Mouse (Mus musculus) kidney, adult 2 months (tissue): ENCODE data around the gene Cited2. TPM values are rescaled to one million over a fixed set of nuclear protein-coding genes. Genes with fewer than 3 reads are reported as not detected.
A peak's percentile ranks its signal among the peaks of the same experiment; 100 is the strongest.

Experiments
- DNase-seq: peaks from one replicate; pipeline ENCODE4 v3.0.0; 2021
- H3K27ac ChIP-seq: fragments of 200-500 bp; 2 replicates; pipeline ENCODE4 v1.5.1; 2012; ENCODE audit warnings: low read depth, low read length, control low read depth, inconsistent platforms; ENCODE audit not compliant: insufficient read depth
- H3K27me3 ChIP-seq: fragments of 200-500 bp; replicated peaks from 2 replicates; pipeline ENCODE4 v1.6.1; 2012; ENCODE audit warnings: mild to moderate bottlenecking, moderate library complexity, low read length, inconsistent platforms; ENCODE audit not compliant: control insufficient read depth, insufficient read depth
- H3K36me3 ChIP-seq: fragments of 200-500 bp; 2 replicates; pipeline ENCODE4 v1.6.1; 2012; ENCODE audit warnings: mild to moderate bottlenecking, moderate library complexity, low read length, inconsistent platforms; ENCODE audit not compliant: control insufficient read depth, insufficient read depth
- H3K4me1 ChIP-seq: fragments of 200-500 bp; 2 replicates; pipeline ENCODE4 v1.6.1; 2011; ENCODE audit warnings: low read length; ENCODE audit not compliant: control insufficient read depth, insufficient read depth
- H3K4me3 ChIP-seq: fragments of 200-500 bp; 2 replicates; pipeline ENCODE4 v1.5.1; 2011; ENCODE audit warnings: mild to moderate bottlenecking, low read depth, low read length, control low read depth; ENCODE audit not compliant: insufficient read depth
- CTCF ChIP-seq: fragments of 200-500 bp; conservative IDR thresholded peaks from 2 replicates; pipeline ENCODE4 v1.5.1; 2011; ENCODE audit warnings: low read depth, mild to moderate bottlenecking, control low read depth, low read length, moderate library complexity, mixed read lengths; ENCODE audit not compliant: insufficient read depth, insufficient read length
- POLR2A ChIP-seq: fragments of 200-500 bp; IDR thresholded peaks from one replicate; pipeline ENCODE4 v1.6.1; 2011; ENCODE audit warnings: low read depth, low read length, control low read depth
- WGBS: fragments of 180-500 bp; shearing (Covaris S2); methylation state at CpG from one replicate; pipeline ENCODE4 v1.1.7; 2018; 5-methylcytosine and 5-hydroxymethylcytosine counted together
- polyA plus RNA-seq: library from polyadenylated mRNA; depleted of rRNA; stranded (reverse); fragments of >200 nt; gene quantifications from 2 replicates; pipeline ENCODE4 v1.2.3, GENCODE M21; 2012

Gene Cited2
- polyA plus RNA-seq, 1 experiment, result 70.7 TPM

GRCm38 (mm10) chr10:17683852-17684428 lies 39.1 kb upstream of the Cited2 start:
- DNase-seq, result peak; percentile 33
- Histone ChIP-seq H3K4me3 (no peak overlapping the region), H3K27me3 (no peaks in the 10 kb centered on the region), H3K4me1 (no peaks in the 10 kb centered on the region), H3K36me3 (no peaks in the 10 kb centered on the region), H3K27ac (no peak overlapping the region)
- TF ChIP-seq POLR2A, result no peak
- WGBS, result 48% methylated on average over 6 of the region's 6 CpGs

GRCm38 (mm10) chr10:17689806-17690205 lies 33.2 kb upstream of the Cited2 start:
- Histone ChIP-seq H3K27me3 (no peaks in the 10 kb centered on the region), H3K36me3 (no peaks in the 10 kb centered on the region), H3K4me1 (no peaks in the 10 kb centered on the region), H3K27ac (no peak overlapping the region), H3K4me3 (no peak overlapping the region)
- WGBS, result 31% methylated on average over 4 of the region's 4 CpGs
- no peak for DNase-seq
- TF ChIP-seq CTCF, result no peak
- TF ChIP-seq POLR2A, result no peak

- DNase-seq, result no peak
- no peaks in the 10 kb centered on the region for H3K27me3 ChIP-seq
- TF ChIP-seq CTCF (no peak), POLR2A (no peak)
- no peak overlapping the region for H3K27ac ChIP-seq
- WGBS, result 60% methylated on average over 1 of the region's 1 CpGs
- peaks cover 5% of the 10 kb centered on the region; the same call in 1 of the 2 replicates for H3K4me1 ChIP-seq
- no peak overlapping the region for H3K4me3 ChIP-seq
- H3K36me3 ChIP-seq, result no peaks in the 10 kb centered on the region; the same call in 1 of the 2 replicates
These were observed 31.3 kb upstream of the Cited2 start for GRCm38 (mm10) chr10:17691709-17692108.

GRCm38 (mm10) chr10:17695801-17696200 lies 27.2 kb upstream of the Cited2 start:
- peak; percentile 76 for DNase-seq
- H3K36me3 ChIP-seq, result no peaks in the 10 kb centered on the region; the same call in 1 of the 2 replicates
- 59% methylated on average over 3 of the region's 3 CpGs for WGBS
- H3K4me1 ChIP-seq, result peaks cover 5% of the 10 kb centered on the region; the same call in 1 of the 2 replicates
- H3K4me3 ChIP-seq, result no peak overlapping the region
- H3K27ac ChIP-seq, result no peak overlapping the region
- TF ChIP-seq POLR2A (no peak), CTCF (no peak)
- no peaks in the 10 kb centered on the region for H3K27me3 ChIP-seq

- TF ChIP-seq POLR2A, result no peak
- TF ChIP-seq CTCF, result no peak
- WGBS, result 73% methylated on average over 7 of the region's 7 CpGs
- Histone ChIP-seq H3K27ac (no peak overlapping the region), H3K27me3 (no peaks in the 10 kb centered on the region), H3K4me1 (peaks cover 5% of the 10 kb centered on the region; the same call in 1 of the 2 replicates), H3K36me3 (no peaks in the 10 kb centered on the region; the same call in 1 of the 2 replicates), H3K4me3 (no peak overlapping the region)
- no peak for DNase-seq
These were observed 25.4 kb upstream of the Cited2 start for GRCm38 (mm10) chr10:17697376-17698265.

- WGBS, result 63% methylated on average over 4 of the region's 4 CpGs
- Histone ChIP-seq H3K4me1 (no peaks in the 10 kb centered on the region), H3K27ac (no peak overlapping the region), H3K4me3 (no peak overlapping the region), H3K27me3 (no peaks in the 10 kb centered on the region; the same call in 1 of the 2 replicates), H3K36me3 (no peaks in the 10 kb centered on the region)
- no peak for DNase-seq
- no peak for TF ChIP-seq CTCF
- TF ChIP-seq POLR2A, result no peak
These were observed 17.5 kb upstream of the Cited2 start for GRCm38 (mm10) chr10:17705466-17705973.

- TF ChIP-seq CTCF (no peak), POLR2A (no peak)
- DNase-seq, result no peak
- Histone ChIP-seq H3K4me1 (no peaks in the 10 kb centered on the region), H3K36me3 (no peaks in the 10 kb centered on the region), H3K4me3 (no peak overlapping the region), H3K27me3 (no peaks in the 10 kb centered on the region; the same call in 1 of the 2 replicates), H3K27ac (no peak overlapping the region)
- 76% methylated on average over 3 of the region's 3 CpGs for WGBS
These were observed 12.3 kb upstream of the Cited2 start for GRCm38 (mm10) chr10:17710753-17711152.
